Mouse (Mus musculus): Measurements from ENCODE around the gene Wdfy2. TPM values are rescaled to one million over a fixed set of nuclear protein-coding genes. Genes with fewer than 3 reads are reported as not detected.
"Not testable (repeated sequence)": the region's sequence is repeated elsewhere in the genome, so short reads cannot be mapped to it uniquely, and the experiment has no call there.

Wdfy2 gene
- total and polyA plus RNA-seq, 2 experiments from 2014 or later: 3.6 to 18.4 TPM

DNA sequence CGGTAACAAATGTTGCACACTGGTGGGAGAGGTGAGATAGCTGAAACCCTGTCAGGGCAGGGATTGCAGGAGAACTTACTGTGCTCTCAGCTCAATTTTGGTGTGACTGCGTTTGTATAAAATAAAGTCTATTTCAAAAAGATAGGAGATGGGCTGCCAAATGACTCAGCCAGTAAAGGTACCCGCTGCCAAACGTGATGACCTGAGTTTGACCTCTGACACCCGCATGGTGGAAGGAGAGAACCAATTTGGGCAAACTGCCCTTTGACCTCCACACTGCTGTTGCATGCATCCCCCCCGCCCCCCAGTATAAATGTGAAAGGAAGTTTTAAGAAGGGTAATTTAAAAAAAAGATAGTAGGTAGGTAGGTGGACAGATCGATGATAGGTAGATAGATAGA lies 4.4 kb upstream of the Wdfy2 start:
- Histone ChIP-seq H3K27me3 (ENCODE audit: insufficient read depth, low read length) (no peaks in the 10 kb centered on the region), H3K4me2 (ENCODE audit: low read depth) (no peak overlapping the region), H3K9me3 (ENCODE audit: low read length) (no peaks in the 10 kb centered on the region), H3K36me3 (ENCODE audit: insufficient read depth) (no peaks in the 10 kb centered on the region), H3K9ac (no peak overlapping the region), H3K4me3 (ENCODE audit: low read depth, low read length) (no peak overlapping the region), H3K4me1 (ENCODE audit: insufficient read depth) (no peaks in the 10 kb centered on the region), H3K27ac (ENCODE audit: low read depth, low read length) (no peak overlapping the region)
- no peak for ATAC-seq
- WGBS: 89% methylated on average over 7 of the region's 7 CpGs
- no peak for TF ChIP-seq CTCF (IDR thresholded peaks at IDR 0.05; ENCODE audit: low read depth)
- DNase-seq: no peak

DNA sequence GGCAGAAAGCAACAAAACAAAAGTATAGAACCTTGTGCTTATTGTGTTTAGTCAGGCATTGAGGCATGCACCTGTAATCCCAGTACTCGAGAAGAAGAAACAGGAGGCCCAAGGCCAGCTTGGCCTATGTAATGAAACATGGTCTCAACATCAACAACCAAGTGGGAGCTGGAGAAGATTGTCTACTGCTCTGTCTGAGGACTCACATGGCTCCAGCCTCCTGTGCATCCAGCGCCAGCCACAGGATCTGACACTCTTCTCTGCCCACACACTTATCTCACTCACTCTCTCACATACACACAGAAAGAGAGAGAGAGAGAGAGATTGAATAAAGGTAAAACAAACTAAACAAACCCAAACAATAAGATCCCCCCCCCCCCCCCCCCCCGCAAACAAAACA lies 3.9 kb upstream of the Wdfy2 start:
- no peaks in the 10 kb centered on the region for H3K4me1 ChIP-seq (ENCODE audit: insufficient read depth)
- DNase-seq (no peak), ATAC-seq (no peak)
- no peak overlapping the region for H3K4me2 ChIP-seq (ENCODE audit: low read depth)
- no peak for TF ChIP-seq CTCF (IDR thresholded peaks at IDR 0.05; ENCODE audit: low read depth)
- H3K9ac ChIP-seq: no peak overlapping the region
- no peaks in the 10 kb centered on the region for H3K9me3 ChIP-seq (ENCODE audit: low read length)
- 75% methylated on average over 3 of the region's 3 CpGs for WGBS
- no peaks in the 10 kb centered on the region for H3K36me3 ChIP-seq (ENCODE audit: insufficient read depth)
- H3K27ac ChIP-seq (ENCODE audit: low read depth, low read length): no peak overlapping the region
- no peak overlapping the region for H3K4me3 ChIP-seq (ENCODE audit: low read depth, low read length)
- H3K27me3 ChIP-seq (ENCODE audit: insufficient read depth, low read length): no peaks in the 10 kb centered on the region

DNA sequence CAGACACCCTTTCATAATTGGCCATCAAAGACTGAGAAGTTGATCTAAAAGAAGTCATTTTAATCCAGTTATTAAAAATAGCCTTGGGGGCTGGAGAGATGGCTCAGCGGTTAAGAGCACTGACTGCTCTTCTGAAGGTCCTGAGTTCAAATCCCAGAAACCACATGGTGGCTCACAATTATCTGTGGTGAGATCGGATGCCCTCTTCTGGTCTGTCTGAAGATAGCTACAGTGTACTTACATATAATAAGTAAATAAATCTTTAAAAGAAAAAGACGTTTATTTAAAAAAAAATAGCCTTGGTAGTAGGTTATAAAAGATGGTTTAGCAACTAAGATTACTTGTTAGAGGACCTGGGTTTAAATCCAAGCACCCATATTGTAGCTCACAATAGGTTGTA lies 1.7 kb upstream of the Wdfy2 start:
- 79% methylated on average over 3 of the region's 3 CpGs for WGBS
- ATAC-seq; H3K4me1 ChIP-seq (ENCODE audit: insufficient read depth); H3K27me3 ChIP-seq (ENCODE audit: insufficient read depth, low read length); H3K9ac ChIP-seq; DNase-seq; H3K27ac ChIP-seq (ENCODE audit: low read depth, low read length); H3K4me3 ChIP-seq (ENCODE audit: low read depth, low read length); H3K36me3 ChIP-seq (ENCODE audit: insufficient read depth); H3K9me3 ChIP-seq (ENCODE audit: low read length); H3K4me2 ChIP-seq (ENCODE audit: low read depth): not testable (repeated sequence)

DNA sequence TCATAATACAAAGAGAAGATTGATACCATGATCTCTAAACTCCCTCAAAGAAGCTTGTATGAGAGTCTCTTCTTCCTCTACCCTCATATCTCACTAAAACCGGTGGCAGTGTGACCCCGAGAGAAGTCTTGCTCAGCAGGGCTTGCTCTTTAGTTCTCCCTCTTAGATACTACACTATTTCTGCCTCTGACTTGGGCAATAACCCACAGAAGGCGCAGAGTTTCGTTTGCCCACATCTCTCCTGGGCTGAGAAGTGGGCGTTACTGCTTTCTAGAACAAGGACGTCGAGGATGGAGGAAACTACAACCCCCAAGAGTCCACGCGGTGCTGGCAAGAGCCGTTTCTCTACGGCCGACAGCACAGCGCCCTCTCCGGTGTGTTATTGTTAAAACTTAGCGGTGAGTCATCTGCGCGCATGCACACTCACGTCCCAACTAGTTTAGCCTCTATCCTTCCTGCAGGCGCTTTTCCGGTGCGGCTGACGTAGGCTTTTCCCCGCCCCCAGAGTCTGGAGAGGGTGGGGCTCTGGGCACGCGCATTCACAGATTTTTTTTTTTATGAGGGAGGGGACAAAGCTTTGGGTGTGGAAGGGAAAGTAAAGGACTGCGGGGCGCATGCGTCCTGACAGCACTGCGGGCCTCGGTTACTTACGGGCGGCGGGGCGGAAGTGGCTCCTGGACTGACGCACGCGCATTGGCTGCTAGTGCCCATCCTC lies 395 bp upstream of the Wdfy2 start:
- peak; percentile 96 for TF ChIP-seq CTCF (IDR thresholded peaks at IDR 0.05; ENCODE audit: low read depth)
- Histone ChIP-seq H3K27me3 (ENCODE audit: insufficient read depth, low read length) (no peaks in the 10 kb centered on the region), H3K9me3 (ENCODE audit: low read length) (no peaks in the 10 kb centered on the region), H3K9ac (peak overlapping the region; percentile 51), H3K36me3 (ENCODE audit: insufficient read depth) (no peaks in the 10 kb centered on the region), H3K4me3 (ENCODE audit: low read depth, low read length) (peak overlapping the region; percentile 92), H3K4me1 (ENCODE audit: insufficient read depth) (peaks cover 7% of the 10 kb centered on the region; the same call in 1 of the 2 replicates), H3K27ac (ENCODE audit: low read depth, low read length) (peak overlapping the region; percentile 81), H3K4me2 (ENCODE audit: low read depth) (peak overlapping the region; percentile 56)
- peak; percentile 96 for ATAC-seq
- WGBS: under 1% methylated on average over 37 of the region's 37 CpGs
- DNase-seq: peak; percentile 99

DNA sequence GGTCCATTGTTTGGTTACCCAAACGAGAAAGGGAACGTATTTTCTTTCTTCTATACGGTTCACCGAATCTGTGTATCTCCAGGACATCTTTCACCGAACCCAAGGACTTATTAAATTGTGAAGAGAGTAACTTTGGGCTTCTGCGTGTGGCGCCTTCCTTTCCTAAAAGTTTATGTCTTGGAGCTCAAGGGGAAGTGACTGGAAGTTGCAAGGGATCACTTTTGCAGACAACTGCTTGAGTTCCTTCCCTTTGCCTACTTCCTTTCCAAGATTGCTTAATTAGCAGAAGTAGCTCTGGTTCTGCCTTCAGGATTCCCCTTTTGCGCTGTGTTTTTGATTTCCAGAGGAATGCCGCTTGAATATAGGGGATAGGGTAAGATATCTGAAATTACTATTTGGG lies 858 bp downstream of the Wdfy2 start:
- no peaks in the 10 kb centered on the region for H3K36me3 ChIP-seq (ENCODE audit: insufficient read depth)
- peak overlapping the region; percentile 75 for H3K9ac ChIP-seq
- no peak overlapping the region for H3K27ac ChIP-seq (ENCODE audit: low read depth, low read length)
- H3K9me3 ChIP-seq (ENCODE audit: low read length): no peaks in the 10 kb centered on the region
- H3K4me1 ChIP-seq (ENCODE audit: insufficient read depth): peaks cover 7% of the 10 kb centered on the region; the same call in 1 of the 2 replicates
- no peak for ATAC-seq
- H3K4me3 ChIP-seq (ENCODE audit: low read depth, low read length): peak overlapping the region; percentile 92
- DNase-seq: no peak
- 9% methylated on average over 9 of the region's 9 CpGs for WGBS
- no peak for TF ChIP-seq CTCF (IDR thresholded peaks at IDR 0.05; ENCODE audit: low read depth)
- peak overlapping the region; percentile 78 for H3K4me2 ChIP-seq (ENCODE audit: low read depth)
- H3K27me3 ChIP-seq (ENCODE audit: insufficient read depth, low read length): no peaks in the 10 kb centered on the region

DNA sequence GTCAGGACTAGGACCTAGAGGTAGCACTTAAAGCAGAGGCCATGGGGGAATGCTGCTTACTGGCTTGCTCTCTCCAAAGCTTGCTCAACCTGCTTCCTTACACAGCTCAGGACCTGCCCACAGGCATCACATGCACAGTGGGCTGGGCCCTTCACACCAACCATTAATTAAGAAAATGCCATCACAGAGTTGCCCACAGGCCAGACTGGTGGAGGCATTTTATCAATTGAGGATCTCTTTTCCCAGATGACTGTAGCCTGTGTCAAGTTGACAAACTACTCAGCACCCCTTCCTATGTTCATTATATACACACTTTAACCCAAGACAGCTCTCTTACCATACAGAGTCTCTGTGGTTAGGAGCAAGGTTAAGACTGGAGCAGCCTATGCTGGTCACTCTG lies 4.2 kb downstream of the Wdfy2 start:
- no peaks in the 10 kb centered on the region for H3K27me3 ChIP-seq (ENCODE audit: insufficient read depth, low read length)
- ATAC-seq: no peak
- peaks cover 7% of the 10 kb centered on the region; the same call in 1 of the 2 replicates for H3K4me1 ChIP-seq (ENCODE audit: insufficient read depth)
- no peak overlapping the region for H3K4me2 ChIP-seq (ENCODE audit: low read depth)
- no peak for TF ChIP-seq CTCF (IDR thresholded peaks at IDR 0.05; ENCODE audit: low read depth)
- H3K36me3 ChIP-seq (ENCODE audit: insufficient read depth): no peaks in the 10 kb centered on the region
- no peak overlapping the region for H3K9ac ChIP-seq
- no peaks in the 10 kb centered on the region for H3K9me3 ChIP-seq (ENCODE audit: low read length)
- no peak overlapping the region for H3K4me3 ChIP-seq (ENCODE audit: low read depth, low read length)
- H3K27ac ChIP-seq (ENCODE audit: low read depth, low read length): no peak overlapping the region
- DNase-seq: no peak

DNA sequence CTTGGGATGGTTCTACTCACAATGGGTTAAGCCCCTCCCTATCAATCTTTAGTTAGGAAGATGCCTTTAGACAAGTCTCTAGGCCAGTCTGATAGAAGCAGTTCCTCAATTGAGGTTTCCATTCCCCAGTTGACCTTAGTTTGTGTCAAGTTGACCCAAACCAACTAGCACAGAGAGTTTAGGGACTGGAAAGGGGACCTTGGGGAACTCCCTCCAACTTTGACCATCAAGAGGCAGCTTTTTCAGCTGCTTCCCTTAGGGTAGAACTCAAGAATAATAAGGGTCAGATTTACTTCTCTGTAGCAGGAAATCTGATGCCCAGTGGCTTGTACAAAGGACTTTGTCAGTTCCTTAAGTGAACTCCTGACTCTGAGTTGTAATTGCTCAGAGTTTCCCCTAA lies 5.0 kb downstream of the Wdfy2 start:
- H3K9ac ChIP-seq: no peak overlapping the region
- ATAC-seq (no peak), DNase-seq (no peak)
- peaks cover 7% of the 10 kb centered on the region; the same call in 1 of the 2 replicates for H3K4me1 ChIP-seq (ENCODE audit: insufficient read depth)
- H3K4me2 ChIP-seq (ENCODE audit: low read depth): no peak overlapping the region
- no peak overlapping the region for H3K27ac ChIP-seq (ENCODE audit: low read depth, low read length)
- TF ChIP-seq CTCF (IDR thresholded peaks at IDR 0.05; ENCODE audit: low read depth): no peak
- H3K36me3 ChIP-seq (ENCODE audit: insufficient read depth): no peaks in the 10 kb centered on the region
- H3K4me3 ChIP-seq (ENCODE audit: low read depth, low read length): no peak overlapping the region
- no peaks in the 10 kb centered on the region for H3K9me3 ChIP-seq (ENCODE audit: low read length)
- no peaks in the 10 kb centered on the region for H3K27me3 ChIP-seq (ENCODE audit: insufficient read depth, low read length)
